In the genomic region with DNA sequence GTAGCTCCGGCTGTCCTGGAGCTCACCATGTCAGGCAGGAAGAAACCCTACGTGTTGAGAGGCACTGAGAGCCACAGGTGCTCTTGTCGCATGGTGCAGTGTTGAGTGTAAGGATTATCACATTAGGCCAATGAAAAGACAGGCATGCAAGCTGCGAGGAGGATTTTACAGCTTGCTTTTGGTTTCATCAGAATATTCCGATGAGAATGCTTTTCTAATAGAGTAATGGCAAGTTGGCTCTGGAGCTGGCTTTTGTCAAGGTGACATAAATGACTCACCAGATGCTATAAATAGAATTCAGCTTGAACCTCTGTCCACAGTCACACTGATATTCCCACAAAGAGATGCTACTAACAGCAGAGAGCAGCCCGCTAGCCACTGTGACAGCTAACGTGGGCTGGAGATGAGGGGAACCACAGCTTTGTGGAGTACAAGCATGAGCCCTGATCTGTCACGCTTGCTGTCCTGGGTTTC, we compare ENCODE assay signal across 13 mouse cellular contexts. TPM values are rescaled to one million over a fixed set of nuclear protein-coding genes. Genes with fewer than 3 reads are reported as not detected.
DNase-seq lines count a peak whose midpoint lies in the region; ATAC-seq and TF ChIP-seq lines count a peak whose summit lies in the region.
"Had no signal": no experiment of that assay in that cellular context is flagged by ENCODE, and none has a peak within 500 bp of the region (broad histone marks: within the 10 kb centered on the region; RNA-seq: fewer than 3 reads in every experiment).

No protein-coding gene starts in this region.

- no peak overlapping the region for H3K4me3 ChIP-seq in intestine, embryonic 14.5 days (ENCODE audit: low read depth, low read length)
- H3K4me3 ChIP-seq in intestine, embryonic 16.5 days (ENCODE audit: low read length), result no peak overlapping the region
- no peak overlapping the region for H3K4me3 ChIP-seq in heart, embryonic 10.5 days
- H3K4me3 ChIP-seq in myocyte, result no peak overlapping the region
- H3K4me3 ChIP-seq: forebrain, embryonic 10.5 days; lung, embryonic 15.5 days had no signal

- H3K27me3 ChIP-seq in intestine, embryonic 14.5 days (replicated peaks; ENCODE audit: control insufficient read depth, insufficient read depth, low read length), result no peaks in the 10 kb centered on the region
- H3K27me3 ChIP-seq in intestine, embryonic 16.5 days (replicated peaks; ENCODE audit: control insufficient read depth, insufficient read depth, low read length), result no peaks in the 10 kb centered on the region
- H3K27me3 ChIP-seq in heart, embryonic 10.5 days (ENCODE audit: insufficient read depth, poor library complexity, severe bottlenecking), result no peaks in the 10 kb centered on the region
- H3K27me3 ChIP-seq in myocyte (ENCODE audit: control insufficient read depth, insufficient read depth, insufficient read length), result no peaks in the 10 kb centered on the region
- H3K27me3 ChIP-seq: lung, embryonic 15.5 days had no signal

- TF ChIP-seq POLR2A in myocyte (IDR thresholded peaks at IDR 0.05; ENCODE audit: insufficient read length, low read depth), result no peak

- peak overlapping the region; percentile 1; the same call in 1 of the 2 replicates for H3K4me2 ChIP-seq in intestine, embryonic 14.5 days (ENCODE audit: low read length)
- H3K4me2 ChIP-seq in intestine, embryonic 16.5 days (ENCODE audit: low read depth, low read length), result no peak overlapping the region
- H3K4me2 ChIP-seq in myocyte (ENCODE audit: low read depth), result peak overlapping the region; percentile 48
- H3K4me2 ChIP-seq: lung, embryonic 15.5 days had no signal

- no peaks in the 10 kb centered on the region for H3K36me3 ChIP-seq in intestine, embryonic 14.5 days (ENCODE audit: control insufficient read depth, insufficient read depth, low read length)
- no peaks in the 10 kb centered on the region for H3K36me3 ChIP-seq in intestine, embryonic 16.5 days (ENCODE audit: control insufficient read depth, insufficient read depth, low read length)
- H3K36me3 ChIP-seq in heart, embryonic 10.5 days, result no peaks in the 10 kb centered on the region
- H3K36me3 ChIP-seq in myocyte (ENCODE audit: control insufficient read depth, insufficient read depth), result no peaks in the 10 kb centered on the region
- H3K36me3 ChIP-seq: forebrain, embryonic 10.5 days; lung, embryonic 15.5 days had no signal

- 0 out of 2 replicates have a peak overlapping the region, but pooled peaks have one; percentile 27 for H3K27ac ChIP-seq in intestine, embryonic 14.5 days (ENCODE audit: low read depth)
- H3K27ac ChIP-seq in intestine, embryonic 16.5 days (ENCODE audit: low read length), result no peak overlapping the region
- peak overlapping the region; percentile 79 for H3K27ac ChIP-seq in heart, embryonic 10.5 days
- H3K27ac ChIP-seq: forebrain, embryonic 10.5 days; lung, embryonic 15.5 days had no signal

- H3K9me3 ChIP-seq in intestine, embryonic 14.5 days (ENCODE audit: control insufficient read depth, low read length), result no peaks in the 10 kb centered on the region
- H3K9me3 ChIP-seq in intestine, embryonic 16.5 days (ENCODE audit: control insufficient read depth, low read length), result no peaks in the 10 kb centered on the region
- H3K9me3 ChIP-seq in heart, embryonic 10.5 days, result no peaks in the 10 kb centered on the region
- H3K9me3 ChIP-seq: forebrain, embryonic 10.5 days; lung, embryonic 15.5 days had no signal

- H3ac ChIP-seq in myocyte (ENCODE audit: control insufficient read depth, insufficient read length), result no peak overlapping the region

- DNase-seq in intestine, embryonic 14.5 days (ENCODE audit: low spot score), result peak; percentile 53
- DNase-seq in MN1 (ENCODE audit: low spot score), result peak; percentile 96
- DNase-seq in heart, embryonic 10.5 days (ENCODE audit: low spot score), result no peak
- no peak for DNase-seq in frontal cortex, postnatal 14 days (ENCODE audit: low spot score in 2 of 2)
- DNase-seq in kidney, postnatal 4 days, result no peak
- DNase-seq in kidney, postnatal 10 days, result no peak
- DNase-seq: cerebellum, adult 18-20 months; kidney, adult 11 months; midbrain, embryonic 14.5 days had no signal

- ATAC-seq in intestine, embryonic 14.5 days (replicated peaks; ENCODE audit: low FRiP score, low TSS enrichment, low read depth), result no peak
- no peak for ATAC-seq in intestine, embryonic 16.5 days

- H3K9ac ChIP-seq in intestine, embryonic 14.5 days (ENCODE audit: low read length), result no peak overlapping the region
- H3K9ac ChIP-seq in intestine, embryonic 16.5 days (ENCODE audit: low read depth, low read length), result no peak overlapping the region
- H3K9ac ChIP-seq: lung, embryonic 15.5 days had no signal

- whole genome bisulfite sequencing in intestine, embryonic 14.5 days, result 30% methylated on average over 8 of the region's 8 CpGs
- 45% methylated on average over 8 of the region's 8 CpGs for WGBS in intestine, embryonic 16.5 days
- WGBS in heart, embryonic 10.5 days, result 14% methylated on average over 8 of the region's 8 CpGs

- H3K4me1 ChIP-seq in intestine, embryonic 14.5 days (replicated peaks; ENCODE audit: control insufficient read depth, insufficient read depth, low read length), result peaks cover 6% of the 10 kb centered on the region; the same call in 1 of the 2 replicates
- H3K4me1 ChIP-seq in intestine, embryonic 16.5 days (ENCODE audit: control insufficient read depth, insufficient read depth, low read length), result peaks cover 7% of the 10 kb centered on the region
- peaks cover 39% of the 10 kb centered on the region for H3K4me1 ChIP-seq in heart, embryonic 10.5 days
- H3K4me1 ChIP-seq: forebrain, embryonic 10.5 days; lung, embryonic 15.5 days had no signal

- no peaks in the 10 kb centered on the region for H3K79me2 ChIP-seq in myocyte (ENCODE audit: control insufficient read depth, insufficient read depth)

TF ChIP-seq in myocyte, 11 proteins besides CTCF, POLR2A, EP300 and RAD21:
- TF ChIP-seq MYOG (IDR thresholded peaks at IDR 0.05; ENCODE audit: control insufficient read depth in 1 of 3, insufficient read depth in 1 of 3, insufficient read length in 2 of 3, low read depth in 2 of 3), result peak in 2 of 3 experiments; percentile 33 to 53
- no peak for TF ChIP-seq TCF3 (IDR thresholded peaks at IDR 0.05; ENCODE audit: insufficient read length, low read depth)
- no peak for TF ChIP-seq POLR2AphosphoS2 (IDR thresholded peaks at IDR 0.05; ENCODE audit: insufficient read length, low read depth)
- TF ChIP-seq REST (IDR thresholded peaks at IDR 0.05; ENCODE audit: insufficient read depth, insufficient read length), result no peak
- TF ChIP-seq TCF12 (IDR thresholded peaks at IDR 0.05; ENCODE audit: insufficient read depth, poor library complexity, severe bottlenecking), result peak; percentile 19
- peak; percentile 8 to 78 (median 30) for TF ChIP-seq MYOD1 (IDR thresholded peaks at IDR 0.05; ENCODE audit: control insufficient read depth in 1 of 3, insufficient read length in 2 of 3, low read depth in 2 of 3)
- peak; percentile 98 for TF ChIP-seq CEBPB (IDR thresholded peaks at IDR 0.05; ENCODE audit: insufficient read depth, poor library complexity, severe bottlenecking)

RNA-seq across cellular contexts. Expression of a gene that starts 38.7 kb away (rescaled TPM):
- polyA plus RNA-seq in intestine, embryonic 14.5 days (2014; fragmentation: Nextera tagmentation; extraction: Ambion mirVana), result 46.2 and 46.5 TPM in 2 replicates
- 24.5 and 28.9 TPM in 2 replicates for polyA plus RNA-seq in intestine, embryonic 16.5 days (2015; fragmentation: Nextera tagmentation; extraction: Ambion mirVana)
- 32.3 and 55.6 TPM in 2 replicates for polyA plus RNA-seq in heart, embryonic 10.5 days (2016; fragmentation: Nextera tagmentation; extraction: Ambion mirVana)
- 50.6 TPM for polyA plus RNA-seq in myocyte (2012; fragmentation: generic; extraction: Trizol)

Comparison
In these comparisons a context has a peak if more than half of its experiments do, and no peak if none do; other contexts are left out.
1. DNase-seq: peak in intestine, embryonic 14.5 days (single experiment) and MN1 (single experiment); none in heart, embryonic 10.5 days (single experiment), frontal cortex, postnatal 14 days (0 of 2), kidney, postnatal 4 days (0 of 2) and kidney, postnatal 10 days (single experiment).